Mouse (Mus musculus) intestine, embryonic 16.5 days (tissue): ENCODE measurements around the gene Mrpl35. TPM values are rescaled to one million over a fixed set of nuclear protein-coding genes. Genes with fewer than 3 reads are reported as not detected.

ENCODE experiments used
- ATAC-seq: fragments of 200-750 bp; cut with Nextera tagmentation; 2 replicates; pipeline ENCODE4 v1.8.0; 2017; ENCODE audit warnings: moderate TSS enrichment, moderate library complexity
- H3K27ac ChIP-seq: fragments of 300-500 bp; sonication (generic); 2 replicates; pipeline ENCODE4 v1.5.1; 2014; ENCODE audit warnings: mild to moderate bottlenecking, low read length
- H3K27me3 ChIP-seq: fragments of 300-500 bp; sonication (generic); replicated peaks from 2 replicates; pipeline ENCODE4 v1.6.1; 2014; ENCODE audit warnings: low read length, control low read depth, mixed read lengths; ENCODE audit not compliant: control insufficient read depth, insufficient read depth
- H3K36me3 ChIP-seq: fragments of 300-500 bp; sonication (generic); 2 replicates; pipeline ENCODE4 v1.6.1; 2014; ENCODE audit warnings: low read length, control low read depth; ENCODE audit not compliant: control insufficient read depth, insufficient read depth
- H3K4me1 ChIP-seq: fragments of 300-500 bp; sonication (generic); 2 replicates; pipeline ENCODE4 v1.6.1; 2014; ENCODE audit warnings: low read length, control low read depth, mixed read lengths; ENCODE audit not compliant: control insufficient read depth, insufficient read depth
- H3K4me2 ChIP-seq: fragments of 300-500 bp; sonication (generic); 2 replicates; pipeline ENCODE4 v1.6.1; 2014; ENCODE audit warnings: low read depth, low read length, control low read depth
- H3K4me3 ChIP-seq: fragments of 300-500 bp; sonication (generic); 2 replicates; pipeline ENCODE4 v1.5.1; 2014; ENCODE audit warnings: mild to moderate bottlenecking, low read length
- H3K9ac ChIP-seq: fragments of 300-500 bp; sonication (generic); 2 replicates; pipeline ENCODE4 v1.6.1; 2014; ENCODE audit warnings: low read depth, low read length
- H3K9me3 ChIP-seq: fragments of 300-500 bp; sonication (generic); 2 replicates; pipeline ENCODE4 v1.6.1; 2016; ENCODE audit warnings: low read length, control low read depth; ENCODE audit not compliant: control insufficient read depth
- WGBS: fragments of 180-500 bp; shearing (Covaris S2); extraction: QIAGEN DNeasy Blood & Tissue Kit; methylation state at CpG from one replicate; pipeline ENCODE4 v1.1.7; 2014; 5-methylcytosine and 5-hydroxymethylcytosine counted together
- polyA plus RNA-seq: library from polyadenylated mRNA; unstranded; fragments of >200 nt; fragmentation: Nextera tagmentation; extraction: Ambion mirVana; gene quantifications from 2 replicates; pipeline ENCODE4 v1.2.1, GENCODE M21; 2015

Mrpl35 gene
- polyA plus RNA-seq, 1 experiment from 2014 or later = 77.4 TPM

DNA sequence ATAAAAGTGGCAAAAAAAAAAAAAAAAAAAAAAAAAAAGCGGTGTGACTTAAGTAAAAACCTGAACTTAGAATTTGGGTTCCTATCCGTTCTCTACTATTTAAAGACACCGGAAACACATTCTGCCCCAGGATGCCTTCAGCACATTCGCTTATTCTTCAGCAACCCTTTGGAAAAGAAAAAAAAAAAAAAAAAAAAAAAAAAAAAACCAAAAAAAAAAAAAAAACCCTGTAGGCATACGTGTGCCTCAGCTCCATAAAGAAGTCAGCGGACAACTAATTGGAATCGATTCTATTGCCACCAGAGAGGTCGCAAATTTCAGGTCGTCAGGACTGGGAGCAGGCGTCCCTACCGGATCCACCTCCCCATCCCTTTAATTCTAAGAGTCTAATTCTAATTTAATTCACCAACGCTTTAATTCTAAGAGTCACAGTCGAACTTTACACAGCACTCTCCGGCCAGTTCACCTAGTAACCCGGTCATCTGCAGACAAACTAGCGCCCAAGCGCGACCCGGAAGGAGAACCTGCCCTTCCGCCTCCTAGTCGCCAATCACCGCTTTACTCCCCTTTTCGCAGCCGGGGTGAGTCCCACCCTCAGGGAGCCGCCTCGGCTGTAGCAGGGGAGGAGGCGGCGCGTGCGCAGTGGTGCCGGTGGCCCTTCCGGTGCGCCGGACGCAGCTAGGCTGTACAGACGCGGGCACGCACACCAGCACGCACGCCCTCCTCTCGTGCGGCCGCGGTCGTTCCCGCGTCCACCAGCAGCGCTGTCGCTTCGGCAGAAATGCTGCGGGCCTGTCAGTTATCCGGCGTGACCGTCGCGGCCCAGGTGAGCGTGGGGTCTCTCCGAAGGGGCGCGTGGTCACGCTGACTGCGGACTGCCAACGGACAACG lies 4.2 kb upstream of the Mrpl35 start, which contains the start of gene Immt:
Immt (plus strand) TSS at position 642 of the 891 bp plus-strand sequence.
- under 1% methylated on average over 64 of the region's 64 CpGs for WGBS
- Histone ChIP-seq H3K4me1 (peaks cover 11% of the 10 kb centered on the region), H3K9me3 (no peaks in the 10 kb centered on the region; the same call in 1 of the 2 replicates), H3K27me3 (no peaks in the 10 kb centered on the region), H3K27ac (peak within 1 kb of the TSS; percentile 97), H3K36me3 (0 out of 2 replicates have a peak, but pooled peaks cover 2% of the 10 kb centered on the region), H3K4me2 (peak within 1 kb of the TSS; percentile 70), H3K9ac (peak within 1 kb of the TSS; percentile 92), H3K4me3 (peak within 1 kb of the TSS; percentile 96)
- peak; percentile 100 for ATAC-seq

DNA sequence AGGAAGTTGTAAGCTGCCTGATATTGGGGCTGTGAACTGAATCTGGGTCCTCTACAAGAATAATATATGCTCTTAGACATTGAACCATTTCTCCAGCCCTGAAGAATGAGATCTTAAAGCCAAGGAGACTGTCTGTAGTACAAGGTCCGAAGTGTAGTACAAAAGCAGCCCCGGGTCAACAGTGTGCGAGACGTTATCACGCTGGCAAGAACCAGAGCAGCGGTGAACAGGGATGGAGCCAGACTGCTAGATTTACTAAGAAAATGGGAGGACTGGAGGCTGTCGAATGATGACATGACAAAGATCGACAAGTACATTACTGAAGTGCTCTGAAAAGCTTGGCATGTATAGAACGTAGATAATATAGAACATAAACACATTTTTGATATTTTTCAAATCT lies 3.0 kb upstream of the Mrpl35 start:
- WGBS = 84% methylated on average over 9 of the region's 9 CpGs
- H3K36me3 ChIP-seq = no peaks in the 10 kb centered on the region
- no peak overlapping the region for H3K4me2 ChIP-seq
- no peaks in the 10 kb centered on the region for H3K9me3 ChIP-seq
- no peaks in the 10 kb centered on the region for H3K27me3 ChIP-seq
- no peak overlapping the region for H3K4me3 ChIP-seq
- no peak for ATAC-seq
- H3K9ac ChIP-seq = no peak overlapping the region
- H3K27ac ChIP-seq = no peak overlapping the region
- H3K4me1 ChIP-seq = peaks cover 11% of the 10 kb centered on the region

DNA sequence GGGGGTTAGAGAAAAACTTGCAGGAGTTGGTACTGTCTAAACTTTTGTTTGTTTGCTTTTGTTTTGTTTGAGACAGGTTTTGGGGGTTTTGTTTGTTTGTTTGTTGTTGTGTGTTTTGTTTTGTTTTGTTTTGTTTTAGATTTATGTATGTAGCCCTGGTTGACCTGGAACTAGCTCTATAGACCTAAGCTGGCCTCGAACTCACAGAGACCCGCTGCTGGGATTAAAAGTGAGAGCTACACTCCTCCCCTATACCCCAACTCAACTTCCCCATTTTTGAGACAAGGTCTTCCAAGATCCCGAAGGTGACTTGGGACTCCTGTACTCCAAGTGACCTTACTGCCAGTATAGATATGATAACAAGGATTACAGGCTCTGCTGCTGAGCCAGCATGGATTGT lies 2.8 kb downstream of the Mrpl35 start:
- Histone ChIP-seq H3K4me1 (peaks cover 3% of the 10 kb centered on the region; the same call in 1 of the 2 replicates), H3K4me3 (peak overlapping the region; percentile 72), H3K27ac (no peak overlapping the region), H3K36me3 (no peaks in the 10 kb centered on the region), H3K9ac (peak overlapping the region; percentile 76), H3K27me3 (no peaks in the 10 kb centered on the region), H3K4me2 (peak overlapping the region; percentile 71), H3K9me3 (no peaks in the 10 kb centered on the region)
- peak; percentile 43 for ATAC-seq
- 32% methylated on average over 3 of the region's 3 CpGs for WGBS

DNA sequence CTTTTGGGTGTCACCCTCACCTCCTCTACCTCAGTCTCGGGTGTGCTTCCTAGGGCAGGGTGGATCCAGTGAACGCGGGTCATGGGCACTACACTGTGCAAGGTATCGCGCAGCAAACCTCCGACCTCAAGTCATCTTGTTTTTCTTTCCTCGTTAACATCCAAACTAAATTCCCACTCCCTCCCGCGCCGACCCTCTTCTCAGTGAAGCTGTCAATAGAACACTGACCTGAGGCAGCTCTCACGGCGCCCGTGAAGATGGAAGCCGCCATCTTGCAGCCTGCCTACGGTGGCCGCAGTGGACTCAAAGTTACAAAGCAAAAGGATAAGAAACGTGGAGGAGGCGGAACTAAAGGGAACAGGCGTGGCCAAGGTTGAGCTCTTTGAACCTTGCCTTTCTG lies 3.3 kb downstream of the Mrpl35 start:
- peak overlapping the region; percentile 72 for H3K4me3 ChIP-seq
- no peaks in the 10 kb centered on the region for H3K9me3 ChIP-seq
- peak; percentile 95 for ATAC-seq
- H3K36me3 ChIP-seq = no peaks in the 10 kb centered on the region
- no peaks in the 10 kb centered on the region for H3K27me3 ChIP-seq
- peak overlapping the region; percentile 76 for H3K9ac ChIP-seq
- under 1% methylated on average over 19 of the region's 19 CpGs for WGBS
- H3K27ac ChIP-seq = peak overlapping the region; percentile 26; the same call in 1 of the 2 replicates
- peak overlapping the region; percentile 74 for H3K4me2 ChIP-seq
- H3K4me1 ChIP-seq = peaks cover 3% of the 10 kb centered on the region; the same call in 1 of the 2 replicates

DNA sequence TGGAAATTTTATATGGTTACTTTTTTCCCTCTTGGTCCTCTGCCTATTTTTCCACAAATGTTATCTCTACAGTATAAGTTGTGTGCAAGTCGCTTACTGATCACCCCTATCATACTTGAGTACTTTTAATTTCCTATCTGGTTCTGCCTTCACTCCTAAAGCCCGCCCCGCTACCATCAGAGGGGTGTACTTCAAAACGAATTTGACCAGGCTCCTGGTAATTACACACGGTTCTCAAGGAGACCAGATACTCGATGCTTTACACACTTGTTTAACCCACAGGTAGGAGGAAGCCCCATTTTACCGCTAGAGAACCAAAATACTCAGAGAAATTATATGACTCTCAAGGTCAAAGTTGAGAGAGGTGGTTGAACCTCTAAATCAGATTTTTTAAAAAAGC lies 3.7 kb downstream of the Mrpl35 start:
- 1% methylated on average over 7 of the region's 7 CpGs for WGBS
- H3K9me3 ChIP-seq = no peaks in the 10 kb centered on the region

GRCm38 (mm10) chr6:71819764-71820292 lies 6.9 kb downstream of the Mrpl35 start:
- H3K4me3 ChIP-seq = no peak overlapping the region
- WGBS = 86% methylated on average over 5 of the region's 5 CpGs
- H3K4me2 ChIP-seq = no peak overlapping the region
- H3K27me3 ChIP-seq = no peaks in the 10 kb centered on the region
- no peak overlapping the region for H3K27ac ChIP-seq
- no peaks in the 10 kb centered on the region for H3K9me3 ChIP-seq
- peaks cover 3% of the 10 kb centered on the region; the same call in 1 of the 2 replicates for H3K4me1 ChIP-seq
- no peak for ATAC-seq
- no peak overlapping the region for H3K9ac ChIP-seq
- H3K36me3 ChIP-seq = peaks cover 8% of the 10 kb centered on the region; the same call in 1 of the 2 replicates

More for the DNA sequence above, 3.7 kb downstream of the Mrpl35 start:
- peak overlapping the region; percentile 26; the same call in 1 of the 2 replicates for H3K27ac ChIP-seq
- peaks cover 2% of the 10 kb centered on the region; the same call in 1 of the 2 replicates for H3K36me3 ChIP-seq
- peaks cover 3% of the 10 kb centered on the region; the same call in 1 of the 2 replicates for H3K4me1 ChIP-seq
- H3K4me2 ChIP-seq = peak overlapping the region; percentile 74
- H3K9ac ChIP-seq = peak overlapping the region; percentile 76
- no peaks in the 10 kb centered on the region for H3K27me3 ChIP-seq
- H3K4me3 ChIP-seq = peak overlapping the region; percentile 72
- ATAC-seq = peak; percentile 54

DNA sequence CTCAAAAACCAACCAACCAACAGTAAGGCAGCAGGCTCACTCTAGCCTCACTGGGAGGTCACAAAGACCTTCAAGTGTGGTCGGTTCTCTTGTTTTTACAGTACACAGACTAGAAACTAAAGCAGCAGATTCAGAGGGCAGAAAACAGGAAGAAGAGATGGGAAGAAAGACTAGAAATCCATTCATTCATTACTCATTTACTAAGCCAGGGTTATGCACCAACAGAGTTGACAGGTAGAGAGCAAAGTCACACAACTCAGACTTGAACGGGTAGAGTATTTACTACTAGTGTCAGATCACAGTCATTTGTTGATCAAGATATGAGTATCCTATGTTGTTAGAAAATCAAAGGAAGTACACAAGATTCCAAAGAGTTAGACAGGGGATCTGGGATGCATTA lies 13.9 kb downstream of the Mrpl35 start:
- no peak for ATAC-seq
- Histone ChIP-seq H3K4me2 (no peak overlapping the region), H3K27me3 (no peaks in the 10 kb centered on the region), H3K4me1 (no peaks in the 10 kb centered on the region), H3K9ac (no peak overlapping the region), H3K36me3 (peaks cover 10% of the 10 kb centered on the region; the same call in 1 of the 2 replicates), H3K27ac (no peak overlapping the region), H3K4me3 (no peak overlapping the region), H3K9me3 (no peaks in the 10 kb centered on the region)
- 82% methylated on average over 2 of the region's 2 CpGs for WGBS

- Histone ChIP-seq H3K4me3 (no peak overlapping the region), H3K4me1 (no peaks in the 10 kb centered on the region)
- 59% methylated on average over 9 of the region's 9 CpGs for WGBS
These were observed 16.9 kb downstream of the Mrpl35 start for GRCm38 (mm10) chr6:71809890-71810289.

DNA sequence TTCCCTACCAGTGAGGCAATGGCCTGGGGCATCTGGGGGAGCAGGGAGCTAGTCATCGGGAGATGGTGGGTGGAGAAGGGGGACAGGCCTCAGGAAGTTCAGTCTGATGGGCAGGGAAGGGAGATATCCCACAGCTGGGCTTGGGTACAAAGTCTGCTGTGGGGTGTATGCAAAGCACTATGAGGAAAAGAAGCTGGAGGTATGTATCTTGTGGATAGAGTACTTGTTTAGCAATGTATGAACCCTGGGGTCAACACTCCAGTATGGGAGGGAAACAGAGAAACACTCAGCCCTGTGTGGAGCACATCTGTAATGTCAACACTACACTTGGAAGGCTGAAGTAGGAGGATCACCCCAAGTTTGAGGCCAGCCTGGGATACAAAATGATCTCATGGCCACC lies 20.1 kb downstream of the Mrpl35 start:
- Histone ChIP-seq H3K36me3 (no peaks in the 10 kb centered on the region), H3K9ac (no peak overlapping the region), H3K4me2 (no peak overlapping the region), H3K4me1 (no peaks in the 10 kb centered on the region), H3K4me3 (no peak overlapping the region), H3K27me3 (no peaks in the 10 kb centered on the region), H3K9me3 (no peaks in the 10 kb centered on the region), H3K27ac (no peak overlapping the region)
- WGBS = 29% methylated on average over 1 of the region's 1 CpGs
- ATAC-seq = peak; percentile 55; the same call in 1 of the 2 replicates

More at GRCm38 (mm10) chr6:71809890-71810289, 16.9 kb downstream of the Mrpl35 start:
- 0 out of 2 replicates have a peak, but pooled peaks cover 4% of the 10 kb centered on the region for H3K36me3 ChIP-seq
- H3K27ac ChIP-seq = no peak overlapping the region
- no peak overlapping the region for H3K9ac ChIP-seq
- ATAC-seq = no peak
- H3K27me3 ChIP-seq = no peaks in the 10 kb centered on the region
- no peaks in the 10 kb centered on the region for H3K9me3 ChIP-seq
- no peak overlapping the region for H3K4me2 ChIP-seq
